Mouse (Mus musculus): ENCODE data around the gene Git2. TPM values are rescaled to one million over a fixed set of nuclear protein-coding genes. Genes with fewer than 3 reads are reported as not detected.

Gene Git2
- polyA plus RNA-seq, 1 experiment from 2014 or later = 49.3 TPM

DNA sequence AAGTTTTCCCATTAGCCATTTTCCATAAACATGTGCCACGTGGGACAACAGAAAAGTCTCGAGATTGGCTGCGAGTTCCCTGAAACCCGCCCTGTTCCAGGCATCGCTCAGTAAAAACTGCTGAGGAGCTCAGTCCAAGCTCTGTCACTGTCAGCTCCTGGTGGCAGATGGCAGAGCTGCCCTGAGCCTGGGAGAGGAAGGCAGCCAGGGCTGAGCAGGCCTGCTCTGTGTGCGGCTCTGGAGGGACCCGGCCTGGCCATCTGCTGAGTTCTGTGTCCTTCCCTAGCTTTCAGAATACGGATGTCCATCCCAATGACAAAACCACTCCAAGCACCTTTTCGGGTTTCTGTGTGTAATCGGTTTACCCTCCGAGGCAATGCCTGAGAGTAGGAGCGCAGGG, 21.9 kb downstream of the Git2 start:
- 87% methylated on average over 12 of the region's 12 CpGs for WGBS
- no peaks in the 10 kb centered on the region for H3K9me3 ChIP-seq
- no peak overlapping the region for H3K4me2 ChIP-seq
- H3K27me3 ChIP-seq = no peaks in the 10 kb centered on the region
- no peak overlapping the region for H3K9ac ChIP-seq
- H3K4me3 ChIP-seq = no peak overlapping the region
- no peak for ATAC-seq (ENCODE audit: borderline replicate concordance, extremely low read depth, low FRiP score, low TSS enrichment)
- no peaks in the 10 kb centered on the region for H3K4me1 ChIP-seq
- no peak overlapping the region for H3K27ac ChIP-seq
- H3K36me3 ChIP-seq = peaks cover 83% of the 10 kb centered on the region

GRCm38 (mm10) chr5:114752397-114752796, 22.9 kb downstream of the Git2 start:
- H3K4me1 ChIP-seq = no peaks in the 10 kb centered on the region
- no peaks in the 10 kb centered on the region for H3K27me3 ChIP-seq
- H3K4me2 ChIP-seq = no peak overlapping the region
- no peak overlapping the region for H3K27ac ChIP-seq
- peaks cover 87% of the 10 kb centered on the region for H3K36me3 ChIP-seq
- H3K4me3 ChIP-seq = no peak overlapping the region
- 89% methylated on average over 10 of the region's 10 CpGs for WGBS
- ATAC-seq (ENCODE audit: borderline replicate concordance, extremely low read depth, low FRiP score, low TSS enrichment) = no peak
- no peak overlapping the region for H3K9ac ChIP-seq
- no peaks in the 10 kb centered on the region for H3K9me3 ChIP-seq

GRCm38 (mm10) chr5:114750325-114750724, 25.0 kb downstream of the Git2 start:
- no peak overlapping the region for H3K9ac ChIP-seq
- 90% methylated on average over 10 of the region's 10 CpGs for WGBS
- no peak overlapping the region for H3K4me2 ChIP-seq
- no peaks in the 10 kb centered on the region for H3K27me3 ChIP-seq
- ATAC-seq (ENCODE audit: borderline replicate concordance, extremely low read depth, low FRiP score, low TSS enrichment) = no peak
- no peaks in the 10 kb centered on the region for H3K9me3 ChIP-seq
- H3K27ac ChIP-seq = no peak overlapping the region
- no peak overlapping the region for H3K4me3 ChIP-seq
- peaks cover 84% of the 10 kb centered on the region for H3K36me3 ChIP-seq
- no peaks in the 10 kb centered on the region for H3K4me1 ChIP-seq

GRCm38 (mm10) chr5:114747521-114747920, 27.8 kb downstream of the Git2 start:
- peaks cover 86% of the 10 kb centered on the region for H3K36me3 ChIP-seq
- no peak overlapping the region for H3K9ac ChIP-seq
- no peaks in the 10 kb centered on the region for H3K4me1 ChIP-seq
- H3K4me2 ChIP-seq = no peak overlapping the region
- no peaks in the 10 kb centered on the region for H3K27me3 ChIP-seq
- no peak overlapping the region for H3K4me3 ChIP-seq
- no peaks in the 10 kb centered on the region for H3K9me3 ChIP-seq
- no peak for ATAC-seq (ENCODE audit: borderline replicate concordance, extremely low read depth, low FRiP score, low TSS enrichment)
- H3K27ac ChIP-seq = no peak overlapping the region
- 90% methylated on average over 5 of the region's 5 CpGs for WGBS

DNA sequence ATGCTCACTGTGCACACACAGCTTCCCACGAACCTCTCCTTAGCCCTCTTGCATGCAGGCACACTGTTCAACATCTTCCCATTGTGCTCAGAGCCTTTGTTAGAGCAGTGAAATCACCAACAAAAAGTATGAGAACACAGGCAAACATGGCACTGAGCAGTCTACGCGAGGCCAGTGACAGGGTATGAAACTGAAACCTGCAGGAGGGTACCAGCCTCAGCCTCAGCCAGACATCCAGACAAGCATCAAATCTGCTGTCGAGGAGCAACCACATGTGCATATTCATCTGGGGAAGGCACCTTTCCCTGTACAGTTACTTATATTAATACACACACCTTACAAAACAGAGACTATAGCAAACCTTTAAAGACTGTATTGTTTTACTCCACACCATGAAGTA, 28.4 kb downstream of the Git2 start:
- Histone ChIP-seq H3K4me3 (no peak overlapping the region), H3K36me3 (peaks cover 87% of the 10 kb centered on the region), H3K4me1 (no peaks in the 10 kb centered on the region), H3K9ac (no peak overlapping the region), H3K27ac (no peak overlapping the region), H3K9me3 (no peaks in the 10 kb centered on the region), H3K27me3 (no peaks in the 10 kb centered on the region), H3K4me2 (no peak overlapping the region)
- 93% methylated on average over 4 of the region's 4 CpGs for WGBS
- no peak for ATAC-seq (ENCODE audit: borderline replicate concordance, extremely low read depth, low FRiP score, low TSS enrichment)

GRCm38 (mm10) chr5:114745581-114745980, 29.7 kb downstream of the Git2 start:
- no peaks in the 10 kb centered on the region for H3K9me3 ChIP-seq
- no peak overlapping the region for H3K4me3 ChIP-seq
- peaks cover 82% of the 10 kb centered on the region for H3K36me3 ChIP-seq
- no peak overlapping the region for H3K9ac ChIP-seq
- no peaks in the 10 kb centered on the region for H3K4me1 ChIP-seq
- no peak overlapping the region for H3K27ac ChIP-seq
- H3K4me2 ChIP-seq = no peak overlapping the region
- WGBS = 81% methylated on average over 5 of the region's 5 CpGs
- H3K27me3 ChIP-seq = no peaks in the 10 kb centered on the region
- ATAC-seq (ENCODE audit: borderline replicate concordance, extremely low read depth, low FRiP score, low TSS enrichment) = no peak

- H3K4me2 ChIP-seq = no peak overlapping the region
- no peak overlapping the region for H3K4me3 ChIP-seq
- 90% methylated on average over 8 of the region's 8 CpGs for WGBS
- no peaks in the 10 kb centered on the region for H3K9me3 ChIP-seq
- H3K9ac ChIP-seq = no peak overlapping the region
- H3K36me3 ChIP-seq = peaks cover 86% of the 10 kb centered on the region
- H3K27ac ChIP-seq = no peak overlapping the region
- H3K4me1 ChIP-seq = no peaks in the 10 kb centered on the region
- no peaks in the 10 kb centered on the region for H3K27me3 ChIP-seq
- ATAC-seq (ENCODE audit: borderline replicate concordance, extremely low read depth, low FRiP score, low TSS enrichment) = no peak
These were observed 31.6 kb downstream of the Git2 start for GRCm38 (mm10) chr5:114743697-114744090.

DNA sequence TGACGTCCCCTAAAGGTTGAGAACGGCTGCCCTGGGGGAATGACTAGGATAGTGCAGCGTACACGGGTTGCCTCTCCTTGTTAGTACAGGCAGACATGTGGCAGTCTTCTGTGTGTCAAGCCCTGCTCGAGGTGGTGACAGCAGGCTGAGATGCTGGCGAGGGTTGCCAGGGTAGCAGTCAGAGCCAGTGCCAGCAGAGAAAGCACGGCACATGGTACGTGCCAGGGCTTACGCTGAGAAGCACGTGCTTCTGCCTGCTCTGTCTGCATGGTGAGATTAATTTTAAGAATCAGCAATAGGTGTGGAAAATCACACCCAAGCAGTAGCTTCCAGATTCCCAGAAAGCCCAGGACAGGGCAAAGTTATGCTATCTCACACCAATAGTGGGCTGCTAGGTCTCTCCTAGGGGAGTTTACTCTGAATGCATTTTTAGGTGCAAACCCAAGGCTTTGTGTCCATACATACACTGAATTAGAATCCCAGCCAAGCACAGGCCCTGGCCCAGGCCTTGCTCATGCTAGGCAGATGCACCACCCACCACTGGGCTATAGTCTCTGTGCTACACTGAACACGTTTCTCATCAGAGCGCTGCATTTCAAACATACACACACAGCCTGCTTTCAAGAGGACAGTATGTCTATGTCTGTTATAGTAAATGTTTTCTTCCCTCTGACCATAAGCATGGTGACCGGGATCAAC, 32.2 kb downstream of the Git2 start:
- Histone ChIP-seq H3K27ac (no peak overlapping the region), H3K4me3 (no peak overlapping the region), H3K9ac (no peak overlapping the region), H3K36me3 (peaks cover 86% of the 10 kb centered on the region), H3K4me2 (no peak overlapping the region), H3K4me1 (no peaks in the 10 kb centered on the region), H3K27me3 (no peaks in the 10 kb centered on the region), H3K9me3 (no peaks in the 10 kb centered on the region)
- 89% methylated on average over 13 of the region's 13 CpGs for WGBS
- ATAC-seq (ENCODE audit: borderline replicate concordance, extremely low read depth, low FRiP score, low TSS enrichment) = no peak

DNA sequence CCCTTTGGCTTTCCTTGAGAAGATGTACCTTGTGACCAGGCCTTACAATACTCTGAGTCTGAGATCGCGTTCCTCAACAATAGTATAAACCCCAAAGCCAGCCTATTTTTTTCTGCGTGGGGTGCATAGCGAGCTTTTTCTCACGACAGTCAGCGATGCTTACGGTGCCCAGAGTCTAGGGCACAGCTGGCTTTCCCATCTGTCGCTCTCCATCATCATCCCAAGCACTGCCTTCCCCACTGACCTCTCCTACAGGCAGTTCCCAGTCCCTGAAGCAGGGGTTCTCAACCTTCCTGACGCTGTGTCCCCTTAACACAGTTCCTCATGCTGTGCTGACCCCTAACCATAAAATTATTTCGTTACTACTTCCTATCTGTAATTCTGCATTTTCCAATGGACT, 32.7 kb downstream of the Git2 start:
- Histone ChIP-seq H3K9ac (no peak overlapping the region), H3K4me3 (no peak overlapping the region), H3K4me1 (peaks cover 2% of the 10 kb centered on the region; the same call in 1 of the 2 replicates), H3K4me2 (no peak overlapping the region), H3K36me3 (peaks cover 85% of the 10 kb centered on the region), H3K9me3 (no peaks in the 10 kb centered on the region), H3K27ac (no peak overlapping the region), H3K27me3 (no peaks in the 10 kb centered on the region)
- 95% methylated on average over 10 of the region's 10 CpGs for WGBS
- ATAC-seq (ENCODE audit: borderline replicate concordance, extremely low read depth, low FRiP score, low TSS enrichment) = no peak

GRCm38 (mm10) chr5:114740595-114740994, 34.7 kb downstream of the Git2 start:
- Histone ChIP-seq H3K36me3 (peaks cover 91% of the 10 kb centered on the region), H3K27me3 (no peaks in the 10 kb centered on the region), H3K4me1 (peaks cover 5% of the 10 kb centered on the region; the same call in 1 of the 2 replicates), H3K4me3 (no peak overlapping the region), H3K27ac (no peak overlapping the region), H3K9me3 (no peaks in the 10 kb centered on the region), H3K4me2 (no peak overlapping the region), H3K9ac (no peak overlapping the region)
- 49% methylated on average over 4 of the region's 4 CpGs for WGBS
- ATAC-seq (ENCODE audit: borderline replicate concordance, extremely low read depth, low FRiP score, low TSS enrichment) = no peak

GRCm38 (mm10) chr5:114738707-114739241, 36.5 kb downstream of the Git2 start:
- H3K27ac ChIP-seq = 0 out of 2 replicates have a peak overlapping the region, but pooled peaks have one; percentile 2

GRCm38 (mm10) chr5:114737090-114737887, 38.0 kb downstream of the Git2 start:
- ATAC-seq (ENCODE audit: borderline replicate concordance, extremely low read depth, low FRiP score, low TSS enrichment) = no peak
- no peak overlapping the region for H3K9ac ChIP-seq
- H3K4me2 ChIP-seq = no peak overlapping the region
- no peaks in the 10 kb centered on the region for H3K27me3 ChIP-seq
- no peak overlapping the region for H3K27ac ChIP-seq
- peaks cover 86% of the 10 kb centered on the region for H3K36me3 ChIP-seq
- peaks cover 5% of the 10 kb centered on the region; the same call in 1 of the 2 replicates for H3K4me1 ChIP-seq
- H3K4me3 ChIP-seq = no peak overlapping the region
- H3K9me3 ChIP-seq = no peaks in the 10 kb centered on the region
- 67% methylated on average over 21 of the region's 21 CpGs for WGBS

More at GRCm38 (mm10) chr5:114738707-114739241, 36.5 kb downstream of the Git2 start:
- 75% methylated on average over 12 of the region's 12 CpGs for WGBS
- H3K9me3 ChIP-seq = no peaks in the 10 kb centered on the region
- H3K27me3 ChIP-seq = no peaks in the 10 kb centered on the region
- peaks cover 86% of the 10 kb centered on the region for H3K36me3 ChIP-seq
- peak; percentile 77 for ATAC-seq (ENCODE audit: borderline replicate concordance, extremely low read depth, low FRiP score, low TSS enrichment)
- no peak overlapping the region for H3K4me2 ChIP-seq
- no peak overlapping the region for H3K4me3 ChIP-seq
- H3K4me1 ChIP-seq = peaks cover 5% of the 10 kb centered on the region; the same call in 1 of the 2 replicates
- no peak overlapping the region for H3K9ac ChIP-seq
